Mouse (Mus musculus) neural tube, embryonic 11.5 days (tissue): ENCODE data around the gene Mllt1. TPM values are rescaled to one million over a fixed set of nuclear protein-coding genes. Genes with fewer than 3 reads are reported as not detected.
"Not testable (repeated sequence)": the region's sequence is repeated elsewhere in the genome, so short reads cannot be mapped to it uniquely, and the experiment has no call there.

Experiments
- ATAC-seq: fragments of 200-750 bp; cut with Nextera tagmentation; 2 replicates; pipeline ENCODE4 v1.8.0; 2017; ENCODE audit warnings: moderate number of reproducible peaks, mild to moderate bottlenecking, moderate TSS enrichment, moderate library complexity; ENCODE audit not compliant: insufficient read depth, low FRiP score, low TSS enrichment
- DNase-seq: peaks from one replicate; pipeline ENCODE4 v3.0.0-alpha.2; 2015; ENCODE audit warnings: low spot score
- H3K27ac ChIP-seq: fragments of 300-500 bp; sonication (generic); 2 replicates; pipeline ENCODE4 v1.5.1; 2014; ENCODE audit warnings: low read depth, mild to moderate bottlenecking, low read length
- H3K27me3 ChIP-seq: fragments of 300-500 bp; sonication (generic); 2 replicates; pipeline ENCODE4 v1.6.1; 2014; ENCODE audit warnings: mild to moderate bottlenecking, low read length, mixed read lengths; ENCODE audit not compliant: control insufficient read depth, insufficient read depth
- H3K36me3 ChIP-seq: fragments of 300-500 bp; sonication (generic); 2 replicates; pipeline ENCODE4 v1.6.1; 2014; ENCODE audit warnings: mild to moderate bottlenecking, low read length, moderate library complexity, mixed read lengths; ENCODE audit not compliant: control insufficient read depth, insufficient read depth
- H3K4me1 ChIP-seq: fragments of 300-500 bp; sonication (generic); 2 replicates; pipeline ENCODE4 v1.6.1; 2014; ENCODE audit warnings: low read length, mixed read lengths; ENCODE audit not compliant: control insufficient read depth, insufficient read depth
- H3K4me2 ChIP-seq: fragments of 300-500 bp; sonication (generic); 2 replicates; pipeline ENCODE4 v1.6.1; 2014; ENCODE audit warnings: low read depth, mild to moderate bottlenecking, moderate library complexity
- H3K4me3 ChIP-seq: fragments of 300-500 bp; sonication (generic); 2 replicates; pipeline ENCODE4 v1.5.1; 2014; ENCODE audit warnings: low read depth, low read length
- H3K9ac ChIP-seq: fragments of 300-500 bp; sonication (generic); 2 replicates; pipeline ENCODE4 v1.6.1; 2014; ENCODE audit warnings: mild to moderate bottlenecking, low read length
- H3K9me3 ChIP-seq: fragments of 300-500 bp; sonication (generic); 2 replicates; pipeline ENCODE4 v1.6.1; 2016; ENCODE audit warnings: low read length; ENCODE audit not compliant: control insufficient read depth
- WGBS: fragments of 180-500 bp; shearing (Covaris S2); extraction: QIAGEN DNeasy Blood & Tissue Kit; methylation state at CpG from one replicate; pipeline ENCODE4 v1.1.7; 2014; 5-methylcytosine and 5-hydroxymethylcytosine counted together
- polyA plus RNA-seq: library from polyadenylated mRNA; unstranded; fragments of >200 nt; fragmentation: Nextera tagmentation; extraction: Ambion mirVana; gene quantifications from 2 replicates; pipeline ENCODE4 v1.2.1, GENCODE M21; 2014

The Mllt1 gene
- polyA plus RNA-seq, 1 experiment from 2014 or later: 31.2 TPM

DNA sequence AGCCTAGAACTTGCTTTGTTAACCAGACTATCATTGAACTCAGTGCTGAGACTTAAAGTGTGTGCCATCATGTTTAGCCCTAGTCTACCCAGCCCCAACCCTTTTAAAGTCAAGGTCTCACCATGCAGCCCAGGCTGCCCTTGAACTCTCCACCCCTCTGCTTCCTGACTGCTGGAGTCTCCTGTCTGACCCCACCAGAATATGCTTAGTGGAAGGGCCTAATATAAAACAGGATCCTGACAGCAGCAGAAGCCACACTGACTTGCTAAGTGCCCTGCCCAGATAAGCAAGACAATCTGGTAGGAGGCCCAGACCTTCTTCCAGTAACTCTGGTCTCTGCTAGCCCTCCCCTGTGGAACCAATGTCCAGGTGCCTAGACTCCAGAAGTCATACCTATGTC, 6.1 kb downstream of the Mllt1 start:
- Histone ChIP-seq H3K9ac (no peak overlapping the region), H3K4me1 (peaks cover 7% of the 10 kb centered on the region), H3K27ac (no peak overlapping the region), H3K4me2 (no peak overlapping the region), H3K4me3 (no peak overlapping the region), H3K27me3 (no peaks in the 10 kb centered on the region), H3K36me3 (peaks cover 7% of the 10 kb centered on the region), H3K9me3 (no peaks in the 10 kb centered on the region)
- no peak for ATAC-seq
- DNase-seq: no peak

DNA sequence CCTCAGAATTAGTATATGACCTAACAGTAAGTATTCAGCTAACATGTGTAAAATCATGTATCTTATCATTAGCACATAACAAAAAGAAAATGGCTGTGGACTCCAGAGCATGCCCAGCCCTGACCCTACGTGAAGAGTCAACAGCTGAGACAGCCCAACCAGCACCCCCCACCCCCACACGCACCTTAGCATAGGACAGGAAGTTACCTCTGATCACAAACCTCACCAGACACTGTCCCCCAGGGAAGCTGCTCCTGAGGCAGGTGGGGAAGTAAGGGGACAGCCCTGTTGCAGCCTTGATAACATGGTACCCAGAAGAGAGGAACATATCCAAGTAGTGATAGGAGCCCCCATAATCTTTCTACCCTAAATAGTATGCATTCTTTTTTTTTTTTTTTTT, 9.2 kb downstream of the Mllt1 start:
- no peaks in the 10 kb centered on the region for H3K4me1 ChIP-seq

DNA sequence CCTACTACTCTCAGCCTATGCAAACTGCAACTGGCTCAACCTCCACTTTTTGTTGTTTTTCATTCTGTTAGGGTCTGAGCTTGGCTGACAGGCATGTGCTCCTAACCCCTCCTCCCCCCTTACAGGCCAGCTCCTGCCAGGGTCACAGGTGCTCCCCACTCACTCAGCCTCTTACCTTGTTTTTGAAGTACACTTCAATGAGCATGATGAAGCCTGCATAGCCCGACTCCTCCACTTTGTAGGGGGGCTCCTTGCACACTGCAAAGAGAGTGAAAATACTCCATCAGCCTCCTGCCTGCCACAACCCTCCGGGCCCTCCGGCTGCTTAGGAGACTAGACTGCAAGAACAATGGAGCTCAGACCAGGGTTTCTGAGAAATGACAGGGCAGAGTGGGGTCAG, 15.5 kb downstream of the Mllt1 start:
- Histone ChIP-seq H3K27ac (no peak overlapping the region), H3K9me3 (no peaks in the 10 kb centered on the region), H3K4me3 (no peak overlapping the region), H3K4me2 (no peak overlapping the region), H3K9ac (no peak overlapping the region), H3K27me3 (no peaks in the 10 kb centered on the region), H3K4me1 (no peaks in the 10 kb centered on the region), H3K36me3 (peaks cover 12% of the 10 kb centered on the region)
- DNase-seq: no peak
- no peak for ATAC-seq
- WGBS: 91% methylated on average over 3 of the region's 3 CpGs

More for the DNA sequence above, 9.2 kb downstream of the Mllt1 start:
- Histone ChIP-seq H3K4me2 (no peak overlapping the region), H3K9ac (no peak overlapping the region), H3K4me3 (no peak overlapping the region), H3K36me3 (peaks cover 11% of the 10 kb centered on the region), H3K27ac (no peak overlapping the region), H3K27me3 (no peaks in the 10 kb centered on the region), H3K9me3 (no peaks in the 10 kb centered on the region)
- 88% methylated on average over 2 of the region's 2 CpGs for WGBS
- ATAC-seq: no peak
- no peak for DNase-seq

DNA sequence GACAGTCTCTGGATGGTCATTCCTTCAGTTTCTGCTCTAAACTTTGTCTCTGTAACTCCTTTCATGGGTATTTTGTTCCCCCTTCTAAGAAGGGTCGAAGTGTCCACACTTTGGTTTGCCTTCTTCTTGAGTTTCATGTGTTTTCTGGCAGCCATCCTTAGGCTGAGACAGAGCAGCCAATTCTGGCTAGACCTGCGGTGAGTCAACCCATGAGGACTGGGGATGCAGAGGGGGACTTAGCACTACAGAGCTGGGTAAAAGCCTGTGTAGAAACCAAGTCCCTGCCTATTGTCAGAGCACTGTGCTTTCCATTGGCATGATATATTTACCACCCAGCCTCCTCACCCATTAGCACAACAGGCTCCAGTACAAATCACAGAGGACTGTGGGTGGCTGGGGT, 18.0 kb downstream of the Mllt1 start:
- no peaks in the 10 kb centered on the region for H3K9me3 ChIP-seq
- ATAC-seq (no peak), DNase-seq (no peak)
- WGBS: 95% methylated on average over 2 of the region's 2 CpGs
- no peaks in the 10 kb centered on the region for H3K27me3 ChIP-seq
- peaks cover 15% of the 10 kb centered on the region for H3K36me3 ChIP-seq
- no peak overlapping the region for H3K27ac ChIP-seq
- H3K4me3 ChIP-seq: no peak overlapping the region
- no peaks in the 10 kb centered on the region for H3K4me1 ChIP-seq
- no peak overlapping the region for H3K9ac ChIP-seq
- no peak overlapping the region for H3K4me2 ChIP-seq

DNA sequence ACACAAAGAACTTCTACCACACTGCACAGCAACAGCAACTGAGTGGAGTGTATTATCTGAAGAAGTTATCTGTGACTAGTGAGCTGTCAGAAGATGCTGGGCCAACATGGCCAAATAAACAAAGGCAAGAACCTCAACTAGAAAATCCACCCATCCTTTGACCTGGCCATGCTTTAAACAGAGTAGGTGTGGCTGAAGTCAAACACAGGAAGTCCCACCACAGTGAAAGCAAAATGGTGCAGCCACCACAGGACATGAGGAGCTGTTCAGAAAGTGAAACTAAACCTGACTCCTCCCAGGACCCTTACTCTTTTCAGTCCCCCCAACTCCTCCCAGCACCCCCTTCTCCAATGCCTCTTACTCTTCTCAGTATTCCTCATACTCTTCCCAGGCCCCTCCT, 21.8 kb downstream of the Mllt1 start:
- H3K27ac ChIP-seq: no peak overlapping the region
- DNase-seq: no peak
- no peaks in the 10 kb centered on the region for H3K4me1 ChIP-seq
- peaks cover 12% of the 10 kb centered on the region for H3K36me3 ChIP-seq
- no peak overlapping the region for H3K4me2 ChIP-seq
- H3K9me3 ChIP-seq: no peaks in the 10 kb centered on the region
- no peak for ATAC-seq
- no peaks in the 10 kb centered on the region for H3K27me3 ChIP-seq
- no peak overlapping the region for H3K9ac ChIP-seq
- no peak overlapping the region for H3K4me3 ChIP-seq

DNA sequence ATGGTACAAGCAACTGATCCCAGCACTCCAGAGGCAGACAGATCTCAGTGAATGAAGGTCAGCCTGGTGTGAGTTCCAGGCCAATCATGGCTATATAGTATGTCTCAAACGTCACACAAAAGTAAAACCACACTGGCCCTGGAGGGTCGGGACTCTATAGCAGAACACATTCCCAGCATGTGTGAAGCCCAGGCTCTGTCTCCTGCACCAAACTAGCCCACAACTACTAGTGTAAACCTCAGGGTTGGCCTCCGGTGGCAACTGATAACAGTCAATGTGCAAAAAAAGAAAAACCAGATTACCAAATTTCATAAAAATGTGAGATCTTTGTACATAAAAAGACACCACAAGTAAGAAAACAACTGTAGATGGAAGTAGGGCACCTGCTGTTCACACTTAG, 22.2 kb downstream of the Mllt1 start:
- no peaks in the 10 kb centered on the region for H3K4me1 ChIP-seq
- H3K27me3 ChIP-seq: no peaks in the 10 kb centered on the region
- H3K4me2 ChIP-seq: no peak overlapping the region
- H3K9ac ChIP-seq: no peak overlapping the region
- H3K4me3 ChIP-seq: no peak overlapping the region
- H3K36me3 ChIP-seq: peaks cover 12% of the 10 kb centered on the region
- DNase-seq (no peak), ATAC-seq (no peak)
- no peaks in the 10 kb centered on the region for H3K9me3 ChIP-seq
- no peak overlapping the region for H3K27ac ChIP-seq
- WGBS: 94% methylated on average over 3 of the region's 3 CpGs

DNA sequence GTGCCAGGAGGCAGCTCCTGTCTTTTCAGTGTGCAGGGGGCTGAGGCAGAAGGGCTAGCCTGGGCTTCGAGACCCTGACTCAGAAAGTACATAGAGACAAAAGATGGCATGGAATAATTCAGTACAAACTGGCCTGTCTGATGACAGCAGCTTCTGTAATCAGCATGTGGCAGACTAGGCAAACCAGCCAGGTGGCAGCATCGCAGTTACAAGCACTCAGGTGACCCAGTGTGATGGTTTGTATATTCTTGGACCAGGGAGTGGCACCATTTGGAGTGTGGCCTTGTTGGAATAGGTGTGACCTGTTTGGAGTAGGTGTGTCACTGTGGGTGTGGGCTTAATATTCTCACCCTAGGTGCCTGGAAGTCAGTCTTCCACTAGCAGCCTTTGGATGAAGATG, 25.5 kb downstream of the Mllt1 start:
- DNase-seq, ATAC-seq: not testable (repeated sequence)

DNA sequence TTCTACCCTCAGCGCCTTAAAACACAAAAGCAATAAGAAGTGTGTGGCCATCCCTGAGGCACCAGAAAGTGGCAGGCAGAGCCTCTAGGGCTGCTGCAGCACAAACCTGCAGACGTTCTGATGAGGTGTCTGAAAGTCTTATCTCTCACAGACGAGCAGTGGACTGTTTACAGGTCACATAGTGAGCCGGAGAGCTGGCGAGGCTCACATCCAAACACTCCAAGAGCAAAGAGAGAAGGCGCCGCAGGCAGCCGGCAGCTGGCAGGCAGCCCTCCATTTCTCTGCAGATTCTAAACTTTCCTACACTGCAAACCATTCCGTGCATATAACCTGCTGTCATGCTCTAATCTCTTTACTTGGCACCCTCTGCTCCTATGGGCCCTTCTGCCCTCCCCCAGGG, 27.3 kb downstream of the Mllt1 start:
- WGBS: 96% methylated on average over 9 of the region's 9 CpGs
- DNase-seq (no peak), ATAC-seq (no peak)
- H3K9ac ChIP-seq: no peak overlapping the region
- no peak overlapping the region for H3K4me3 ChIP-seq
- H3K4me1 ChIP-seq: no peaks in the 10 kb centered on the region
- H3K36me3 ChIP-seq: peaks cover 13% of the 10 kb centered on the region
- H3K27me3 ChIP-seq: no peaks in the 10 kb centered on the region
- no peak overlapping the region for H3K4me2 ChIP-seq
- H3K9me3 ChIP-seq: no peaks in the 10 kb centered on the region
- H3K27ac ChIP-seq: no peak overlapping the region

More for the DNA sequence above, 25.5 kb downstream of the Mllt1 start:
- H3K36me3 ChIP-seq: peaks cover 13% of the 10 kb centered on the region
- H3K9me3 ChIP-seq, H3K27ac ChIP-seq, H3K4me1 ChIP-seq, H3K27me3 ChIP-seq, H3K4me3 ChIP-seq, H3K9ac ChIP-seq, H3K4me2 ChIP-seq: not testable (repeated sequence)
- WGBS: 83% methylated on average over 2 of the region's 2 CpGs

DNA sequence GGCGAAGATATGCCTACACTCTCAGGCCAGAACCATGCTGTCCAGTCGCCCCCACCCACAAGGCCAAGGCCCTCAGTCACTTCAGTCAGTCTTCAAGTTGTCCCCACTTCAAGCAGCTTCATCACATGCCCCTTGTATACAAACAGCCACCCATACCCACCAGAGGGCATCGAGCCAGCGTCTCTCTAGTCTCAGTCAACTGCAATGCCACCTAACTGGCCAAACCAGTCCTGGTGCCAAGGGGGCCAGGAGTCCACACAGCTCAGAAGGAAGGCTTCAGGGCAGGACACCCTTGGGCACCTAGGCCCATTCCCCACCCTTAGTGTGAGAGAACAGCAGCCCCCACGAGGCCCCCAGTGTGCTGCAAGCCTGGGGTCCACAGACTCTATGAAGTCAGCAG, 28.1 kb downstream of the Mllt1 start:
- no peak overlapping the region for H3K27ac ChIP-seq
- no peaks in the 10 kb centered on the region for H3K4me1 ChIP-seq
- no peaks in the 10 kb centered on the region for H3K9me3 ChIP-seq
- ATAC-seq (no peak), DNase-seq (no peak)
- H3K27me3 ChIP-seq: no peaks in the 10 kb centered on the region
- H3K9ac ChIP-seq: no peak overlapping the region
- H3K36me3 ChIP-seq: peaks cover 16% of the 10 kb centered on the region
- H3K4me3 ChIP-seq: no peak overlapping the region
- H3K4me2 ChIP-seq: no peak overlapping the region
- WGBS: 84% methylated on average over 5 of the region's 5 CpGs
